Mouse (Mus musculus) duodenum, adult 2 months (tissue): Measurements from ENCODE around the gene D430019H16Rik. TPM values are rescaled to one million over a fixed set of nuclear protein-coding genes. Genes with fewer than 3 reads are reported as not detected.

Experiments
- polyA plus RNA-seq: library from polyadenylated mRNA; depleted of rRNA; stranded (reverse); fragments of >200 nt; gene quantifications from 2 replicates; pipeline ENCODE4 v1.2.3, GENCODE M21; 2012; ENCODE audit warnings: low replicate concordance; rRNA removed

Gene D430019H16Rik
- 0.44 and 0.48 TPM in 2 replicates for polyA plus RNA-seq

DNA sequence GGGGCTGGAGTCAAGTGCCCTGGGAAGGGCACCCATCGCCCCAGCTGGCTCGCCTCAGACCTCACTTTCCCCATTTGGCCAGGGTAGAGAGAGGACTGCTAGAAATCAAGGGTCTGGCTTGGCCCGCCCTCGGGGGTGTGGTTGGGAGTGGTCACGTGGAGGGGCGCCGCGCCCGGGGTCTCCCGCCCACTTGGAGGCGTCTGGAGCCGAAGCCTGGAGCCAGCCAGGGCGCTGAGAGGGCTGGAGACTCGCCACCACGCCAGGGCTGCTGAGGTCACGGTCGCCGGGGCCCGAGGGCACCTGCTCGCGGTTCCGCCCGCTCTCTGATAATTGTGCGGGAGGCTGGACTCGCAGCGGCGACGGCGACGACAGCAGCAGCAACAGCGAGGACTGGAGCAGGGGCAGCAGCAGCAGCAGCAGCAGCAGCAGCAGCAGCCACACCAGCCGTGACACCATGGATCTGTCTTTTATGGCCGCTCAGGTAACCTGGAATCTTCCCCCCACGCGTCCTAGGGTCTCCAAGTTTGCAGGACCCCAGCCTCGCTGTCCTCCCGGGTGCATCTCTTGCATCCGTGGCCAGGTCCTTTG is at the start of gene D430019H16Rik:
Gene D430019H16Rik (plus strand): TSS at position 187 of the 588 bp plus-strand sequence.

Other genes starting within 250 kb of the D430019H16Rik start
- gene Tcl1, start 231.1 kb upstream of the D430019H16Rik start, polyA plus RNA-seq, result not detected in 2 replicates
- not detected in 2 replicates for gene Tunar, start 120.0 kb upstream of the D430019H16Rik start, polyA plus RNA-seq
- gene Bdkrb2, start 109.4 kb downstream of the D430019H16Rik start, polyA plus RNA-seq, result 3.3 and 4.2 TPM in 2 replicates
- 0.54 and 0.64 TPM in 2 replicates for gene Bdkrb1, start 149.2 kb downstream of the D430019H16Rik start, polyA plus RNA-seq
- 3.9 and 11.8 TPM in 2 replicates for gene Gskip, start 231.0 kb downstream of the D430019H16Rik start, polyA plus RNA-seq
- gene Atg2b, start 231.4 kb downstream of the D430019H16Rik start, polyA plus RNA-seq, result 5.8 and 6.8 TPM in 2 replicates